Mouse (Mus musculus) midbrain, postnatal 0 days (tissue): ENCODE data around the gene 9230102O04Rik. TPM values are rescaled to one million over a fixed set of nuclear protein-coding genes. Genes with fewer than 3 reads are reported as not detected.
A peak's percentile ranks its signal among the peaks of the same experiment; 100 is the strongest.

Experiments
- ATAC-seq: fragments of 200-750 bp; cut with Nextera tagmentation; 2 replicates; pipeline ENCODE4 v1.8.0; 2017; ENCODE audit warnings: moderate number of reproducible peaks, mild to moderate bottlenecking, moderate TSS enrichment, moderate library complexity; ENCODE audit not compliant: low FRiP score
- DNase-seq: peaks from one replicate; pipeline ENCODE4 v3.0.0-alpha.2; 2015; ENCODE audit warnings: low spot score
- H3K27ac ChIP-seq: fragments of 300-500 bp; sonication (generic); 2 replicates; pipeline ENCODE4 v1.5.1; 2014; ENCODE audit warnings: low read depth, mild to moderate bottlenecking, low read length, mixed read lengths
- H3K27me3 ChIP-seq: fragments of 300-500 bp; sonication (generic); 2 replicates; pipeline ENCODE4 v1.6.1; 2014; ENCODE audit warnings: low read length, control low read depth, mixed read lengths; ENCODE audit not compliant: insufficient read depth
- H3K36me3 ChIP-seq: fragments of 300-500 bp; sonication (generic); 2 replicates; pipeline ENCODE4 v1.6.1; 2014; ENCODE audit warnings: low read length, control low read depth, mixed read lengths; ENCODE audit not compliant: insufficient read depth
- H3K4me1 ChIP-seq: fragments of 300-500 bp; sonication (generic); 2 replicates; pipeline ENCODE4 v1.6.1; 2014; ENCODE audit warnings: mild to moderate bottlenecking, control low read depth, antibody characterized with exemption, low read length, mixed read lengths; ENCODE audit not compliant: insufficient read depth
- H3K4me2 ChIP-seq: fragments of 300-500 bp; sonication (generic); 2 replicates; pipeline ENCODE4 v1.6.1; 2014; ENCODE audit warnings: low read depth, mild to moderate bottlenecking, low read length, mixed read lengths; ENCODE audit not compliant: poor library complexity, severe bottlenecking
- H3K4me3 ChIP-seq: fragments of 300-500 bp; sonication (generic); 2 replicates; pipeline ENCODE4 v1.5.1; 2014; ENCODE audit warnings: low read depth, mild to moderate bottlenecking, low read length, moderate library complexity
- H3K9ac ChIP-seq: fragments of 300-500 bp; sonication (generic); replicated peaks from 2 replicates; pipeline ENCODE4 v1.6.1; 2014; ENCODE audit warnings: mild to moderate bottlenecking, low read length, moderate library complexity, mixed read lengths; ENCODE audit not compliant: poor library complexity, severe bottlenecking
- H3K9me3 ChIP-seq: fragments of 300-500 bp; sonication (generic); 2 replicates; pipeline ENCODE4 v1.6.1; 2016; ENCODE audit warnings: low read length, control low read depth
- CTCF ChIP-seq: IDR thresholded peaks from 2 replicates; pipeline ENCODE4 v1.5.1; 2016; ENCODE audit warnings: antibody characterized with exemption, mild to moderate bottlenecking
- WGBS: fragments of 180-500 bp; shearing (Covaris S2); extraction: QIAGEN DNeasy Blood & Tissue Kit; methylation state at CpG from one replicate; pipeline ENCODE4 v1.1.7; 2014; 5-methylcytosine and 5-hydroxymethylcytosine counted together
- polyA plus RNA-seq: library from polyadenylated mRNA; unstranded; fragments of >200 nt; fragmentation: Nextera tagmentation; extraction: Ambion mirVana; gene quantifications from 2 replicates; pipeline ENCODE4 v1.2.1, GENCODE M21; 2015
- total RNA-seq: library from RNA; depleted of rRNA; stranded (reverse); fragments of >200 nt; gene quantifications from 2 replicates; pipeline ENCODE4 v1.2.3, GENCODE M21; 2014; rRNA removed

Gene 9230102O04Rik
- total and polyA plus RNA-seq, 2 experiments from 2014 or later, result 0.77 to 2.2 TPM

- H3K36me3 ChIP-seq, result no peaks in the 10 kb centered on the region
- H3K4me3 ChIP-seq, result no peak overlapping the region
- H3K27me3 ChIP-seq, result no peaks in the 10 kb centered on the region
- TF ChIP-seq CTCF, result no peak
- DNase-seq (peak; percentile 15), ATAC-seq (no peak)
- 0 out of 2 replicates have a peak overlapping the region, but pooled peaks have one; percentile 9 for H3K4me2 ChIP-seq
- H3K9me3 ChIP-seq, result no peaks in the 10 kb centered on the region
- no peaks in the 10 kb centered on the region; the same call in 1 of the 2 replicates for H3K4me1 ChIP-seq
- H3K9ac ChIP-seq, result no peak overlapping the region
- WGBS, result 20% methylated on average over 13 of the region's 13 CpGs
- H3K27ac ChIP-seq, result no peak overlapping the region
Observed at GRCm38 (mm10) chr2:9852851-9853576, 36.3 kb downstream of the 9230102O04Rik start.

DNA sequence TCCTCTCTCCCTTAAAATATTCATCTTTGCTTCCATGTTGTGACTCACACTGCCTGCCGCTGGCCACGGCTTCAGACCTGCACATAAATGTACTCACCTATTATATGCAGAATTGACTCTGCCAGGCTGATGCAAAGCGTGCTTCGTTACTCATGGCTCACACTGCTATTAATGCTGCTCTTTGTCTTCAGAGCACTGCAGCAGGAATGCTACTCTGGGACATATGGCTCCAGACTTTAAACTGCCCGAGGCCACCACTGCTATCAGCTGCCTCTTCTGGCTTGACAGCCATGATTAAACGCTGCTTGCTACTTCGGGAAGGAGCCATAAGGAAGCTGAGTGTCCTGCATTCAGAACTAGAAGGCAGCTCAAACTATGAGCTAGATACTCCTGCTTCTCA, 54.1 kb downstream of the 9230102O04Rik start:
- Histone ChIP-seq H3K36me3 (no peaks in the 10 kb centered on the region), H3K9ac (no peak overlapping the region), H3K4me2 (no peak overlapping the region), H3K27ac (no peak overlapping the region), H3K27me3 (no peaks in the 10 kb centered on the region), H3K4me1 (no peaks in the 10 kb centered on the region), H3K9me3 (peaks cover 4% of the 10 kb centered on the region; the same call in 1 of the 2 replicates), H3K4me3 (no peak overlapping the region)
- TF ChIP-seq CTCF, result no peak
- DNase-seq (peak; percentile 43), ATAC-seq (no peak)
- WGBS, result 63% methylated on average over 7 of the region's 7 CpGs

GRCm38 (mm10) chr2:9833712-9834111, 55.6 kb downstream of the 9230102O04Rik start:
- no peak overlapping the region for H3K4me3 ChIP-seq

More at GRCm38 (mm10) chr2:9833712-9834111, 55.6 kb downstream of the 9230102O04Rik start:
- no peak for TF ChIP-seq CTCF
- DNase-seq (no peak), ATAC-seq (no peak)
- no peaks in the 10 kb centered on the region for H3K27me3 ChIP-seq
- no peak overlapping the region for H3K27ac ChIP-seq
- no peaks in the 10 kb centered on the region for H3K9me3 ChIP-seq
- H3K36me3 ChIP-seq, result no peaks in the 10 kb centered on the region
- no peaks in the 10 kb centered on the region for H3K4me1 ChIP-seq
- H3K4me2 ChIP-seq, result no peak overlapping the region
- no peak overlapping the region for H3K9ac ChIP-seq
- 86% methylated on average over 7 of the region's 7 CpGs for WGBS

Other genes with a start within 250 kb of the 9230102O04Rik start
- gene 4930412O13Rik, start 8.3 kb downstream of the 9230102O04Rik start, total RNA-seq, result 0.11 and 0.66 TPM in 2 replicates
- 2.0 TPM in 2 replicates for gene 4930412O13Rik, start 8.3 kb downstream of the 9230102O04Rik start, polyA plus RNA-seq
- 13.3 and 14.5 TPM in 2 replicates for gene Gata3, start 494 bp upstream of the 9230102O04Rik start, total RNA-seq
- 88.9 and 94.6 TPM in 2 replicates for gene Gata3, start 494 bp upstream of the 9230102O04Rik start, polyA plus RNA-seq
- gene Taf3, start 159.1 kb upstream of the 9230102O04Rik start, total RNA-seq, result 5.1 and 5.4 TPM in 2 replicates
- gene Taf3, start 159.1 kb upstream of the 9230102O04Rik start, polyA plus RNA-seq, result 10.3 and 10.8 TPM in 2 replicates
- gene Atp5c1, start 191.0 kb upstream of the 9230102O04Rik start, total RNA-seq, result 458 and 510 TPM in 2 replicates
- 634 and 663 TPM in 2 replicates for gene Atp5c1, start 191.0 kb upstream of the 9230102O04Rik start, polyA plus RNA-seq
- gene Kin, start 191.1 kb upstream of the 9230102O04Rik start, total RNA-seq, result 5.8 and 5.9 TPM in 2 replicates
- 14.8 and 18.5 TPM in 2 replicates for gene Kin, start 191.1 kb upstream of the 9230102O04Rik start, polyA plus RNA-seq
- gene Itih2, start 241.9 kb upstream of the 9230102O04Rik start, total RNA-seq, result 9.3 and 9.7 TPM in 2 replicates
- gene Itih2, start 241.9 kb upstream of the 9230102O04Rik start, polyA plus RNA-seq, result 5.7 and 6.5 TPM in 2 replicates